Mouse (Mus musculus) G1E (cell line): Measurements from ENCODE around the gene Armh2.

Source experiments
- CTCF ChIP-seq: IDR thresholded peaks from 2 replicates; pipeline ENCODE4 v1.5.1; 2012; ENCODE audit warnings: low read depth, low read length, inconsistent platforms, mixed read lengths
- GATA1 ChIP-seq: IDR thresholded peaks from 2 replicates; pipeline ENCODE4 v1.6.1; 2012; ENCODE audit warnings: borderline replicate concordance, low read length, inconsistent platforms, mixed read lengths
- GATA2 ChIP-seq: IDR thresholded peaks from 2 replicates; pipeline ENCODE4 v1.6.1; 2012; ENCODE audit warnings: low read depth, low read length, inconsistent platforms, borderline replicate concordance
- TAL1 ChIP-seq: conservative IDR thresholded peaks from 2 replicates; pipeline ENCODE4 v1.6.1; 2012; ENCODE audit warnings: low read depth, low read length, inconsistent platforms, mixed read lengths

GRCm38 (mm10) chr13:24761083-24761402 lies 20.0 kb downstream of the Armh2 start:
- TF ChIP-seq CTCF (no peak), GATA1 (no peak), GATA2 (no peak), TAL1 (no peak)
